Mouse (Mus musculus) embryonic fibroblast, embryonic 13.5 days (primary cell): Measurements from ENCODE around the gene Vars.

Source experiments
- CTCF ChIP-seq: IDR thresholded peaks from 2 replicates; pipeline ENCODE4 v1.5.1; 2011; ENCODE audit warnings: mild to moderate bottlenecking, control low read depth, low read length, moderate library complexity, borderline replicate concordance; ENCODE audit not compliant: insufficient read depth
- POLR2A ChIP-seq: IDR thresholded peaks from 2 replicates; pipeline ENCODE4 v1.6.1; 2011; ENCODE audit warnings: low read depth, mild to moderate bottlenecking, control low read depth, low read length, moderate library complexity

DNA sequence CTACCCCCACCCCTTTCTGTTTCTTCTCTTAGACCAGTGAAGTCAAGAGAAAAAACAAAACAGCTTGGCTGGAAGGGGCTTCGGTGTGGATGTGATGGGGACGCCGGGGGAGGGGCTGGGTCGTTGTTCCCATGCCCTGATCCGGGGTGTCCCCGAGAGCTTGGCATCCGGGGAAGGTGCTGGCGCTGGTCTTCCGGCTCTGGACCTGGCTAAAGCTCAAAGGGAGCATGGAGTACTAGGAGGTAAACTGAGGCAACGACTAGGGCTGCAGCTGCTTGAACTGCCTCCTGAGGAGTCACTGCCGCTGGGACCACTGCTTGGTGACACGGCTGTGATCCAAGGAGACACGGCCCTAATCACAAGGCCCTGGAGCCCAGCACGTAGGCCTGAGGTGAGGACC lies 59.3 kb downstream of the Vars start:
- TF ChIP-seq CTCF (no peak), POLR2A (no peak)
